Mouse (Mus musculus): ENCODE data around the gene Krt24. TPM values are rescaled to one million over a fixed set of nuclear protein-coding genes. Genes with fewer than 3 reads are reported as not detected.
"Not testable (repeated sequence)": the region's sequence is repeated elsewhere in the genome, so short reads cannot be mapped to it uniquely, and the experiment has no call there.

Krt24 gene
- polyA plus RNA-seq, 1 experiment from 2014 or later, result not detected

- DNase-seq (ENCODE audit: low spot score), result no peak
- Histone ChIP-seq H3K36me3 (replicated peaks) (no peaks in the 10 kb centered on the region), H3K9me3 (no peaks in the 10 kb centered on the region), H3K27me3 (replicated peaks; ENCODE audit: low read depth, poor library complexity, severe bottlenecking) (no peaks in the 10 kb centered on the region), H3K27ac (replicated peaks) (no peak overlapping the region), H3K4me3 (no peak overlapping the region), H3K4me1 (peaks cover 5% of the 10 kb centered on the region; the same call in 1 of the 2 replicates)
- WGBS, result 67% methylated on average over 3 of the region's 3 CpGs
Measured at GRCm38 (mm10) chr11:99250666-99251065, 34.4 kb downstream of the Krt24 start.

- no peak overlapping the region for H3K4me3 ChIP-seq
- whole genome bisulfite sequencing, result 60% methylated on average over 5 of the region's 5 CpGs
- H3K9me3 ChIP-seq, result no peaks in the 10 kb centered on the region
- no peak overlapping the region for H3K27ac ChIP-seq (replicated peaks)
- no peaks in the 10 kb centered on the region for H3K36me3 ChIP-seq (replicated peaks)
- peaks cover 5% of the 10 kb centered on the region; the same call in 1 of the 2 replicates for H3K4me1 ChIP-seq
- no peaks in the 10 kb centered on the region for H3K27me3 ChIP-seq (replicated peaks; ENCODE audit: low read depth, poor library complexity, severe bottlenecking)
- DNase-seq (ENCODE audit: low spot score), result no peak
Measured at GRCm38 (mm10) chr11:99250241-99250640, 34.8 kb downstream of the Krt24 start.

GRCm38 (mm10) chr11:99249115-99249514 lies 35.9 kb downstream of the Krt24 start:
- no peak overlapping the region for H3K27ac ChIP-seq (replicated peaks)
- peaks cover 7% of the 10 kb centered on the region for H3K4me1 ChIP-seq
- no peaks in the 10 kb centered on the region for H3K9me3 ChIP-seq
- H3K36me3 ChIP-seq (replicated peaks), result no peaks in the 10 kb centered on the region
- H3K4me3 ChIP-seq, result no peak overlapping the region
- DNase-seq (ENCODE audit: low spot score), result no peak
- WGBS, result 63% methylated on average over 4 of the region's 4 CpGs
- no peaks in the 10 kb centered on the region for H3K27me3 ChIP-seq (replicated peaks; ENCODE audit: low read depth, poor library complexity, severe bottlenecking)

- Histone ChIP-seq H3K4me3 (no peak overlapping the region), H3K4me1 (peaks cover 13% of the 10 kb centered on the region), H3K36me3 (replicated peaks) (no peaks in the 10 kb centered on the region), H3K9me3 (no peaks in the 10 kb centered on the region), H3K27ac (replicated peaks) (no peak overlapping the region), H3K27me3 (replicated peaks; ENCODE audit: low read depth, poor library complexity, severe bottlenecking) (no peaks in the 10 kb centered on the region)
- WGBS, result 95% methylated on average over 4 of the region's 4 CpGs
- DNase-seq (ENCODE audit: low spot score), result no peak
Measured at GRCm38 (mm10) chr11:99247916-99248315, 37.1 kb downstream of the Krt24 start.

GRCm38 (mm10) chr11:99244519-99244918 lies 40.5 kb downstream of the Krt24 start:
- H3K36me3 ChIP-seq (replicated peaks); H3K27ac ChIP-seq (replicated peaks); H3K4me1 ChIP-seq; H3K27me3 ChIP-seq (replicated peaks; ENCODE audit: low read depth, poor library complexity, severe bottlenecking); DNase-seq (ENCODE audit: low spot score); H3K9me3 ChIP-seq; H3K4me3 ChIP-seq: not testable (repeated sequence)
- WGBS, result 50% methylated on average over 3 of the region's 3 CpGs

GRCm38 (mm10) chr11:99243820-99244374 lies 41.2 kb downstream of the Krt24 start, which contains the start of gene Krt222:
Gene Krt222, minus strand, starts transcription at chr11:99244085.
- peak within 1 kb of the TSS; percentile 49 for H3K4me3 ChIP-seq

GRCm38 (mm10) chr11:99243200-99243819 lies 41.8 kb downstream of the Krt24 start:
- H3K4me1 ChIP-seq, result peaks cover 12% of the 10 kb centered on the region
- H3K36me3 ChIP-seq (replicated peaks), result no peaks in the 10 kb centered on the region
- H3K27me3 ChIP-seq (replicated peaks; ENCODE audit: low read depth, poor library complexity, severe bottlenecking), result no peaks in the 10 kb centered on the region
- WGBS, result 70% methylated on average over 3 of the region's 3 CpGs
- no peak overlapping the region; the same call in 1 of the 2 replicates for H3K27ac ChIP-seq (replicated peaks)
- no peak for DNase-seq (ENCODE audit: low spot score)
- no peaks in the 10 kb centered on the region for H3K9me3 ChIP-seq
- H3K4me3 ChIP-seq, result peak overlapping the region; percentile 49

More at GRCm38 (mm10) chr11:99243820-99244374, 41.2 kb downstream of the Krt24 start, which contains the start of gene Krt222:
- 7% methylated on average over 17 of the region's 17 CpGs for WGBS
- Histone ChIP-seq H3K27me3 (replicated peaks; ENCODE audit: low read depth, poor library complexity, severe bottlenecking) (no peaks in the 10 kb centered on the region), H3K36me3 (replicated peaks) (no peaks in the 10 kb centered on the region), H3K4me1 (peaks cover 8% of the 10 kb centered on the region), H3K27ac (replicated peaks) (peak within 1 kb of the TSS; percentile 30; the same call in 1 of the 2 replicates), H3K9me3 (no peaks in the 10 kb centered on the region)
- peak; percentile 30 for DNase-seq (ENCODE audit: low spot score)

GRCm38 (mm10) chr11:99242056-99242455 lies 43.0 kb downstream of the Krt24 start:
- DNase-seq (ENCODE audit: low spot score), result no peak
- H3K4me3 ChIP-seq, result no peak overlapping the region
- no peaks in the 10 kb centered on the region for H3K27me3 ChIP-seq (replicated peaks; ENCODE audit: low read depth, poor library complexity, severe bottlenecking)
- H3K4me1 ChIP-seq, result peaks cover 15% of the 10 kb centered on the region
- WGBS, result 81% methylated on average over 5 of the region's 5 CpGs
- no peak overlapping the region for H3K27ac ChIP-seq (replicated peaks)
- H3K9me3 ChIP-seq, result no peaks in the 10 kb centered on the region
- H3K36me3 ChIP-seq (replicated peaks), result no peaks in the 10 kb centered on the region

- DNase-seq (ENCODE audit: low spot score), result peak; percentile 28
- Histone ChIP-seq H3K36me3 (replicated peaks) (no peaks in the 10 kb centered on the region), H3K27ac (replicated peaks) (no peak overlapping the region), H3K9me3 (no peaks in the 10 kb centered on the region), H3K4me3 (no peak overlapping the region), H3K4me1 (peaks cover 7% of the 10 kb centered on the region), H3K27me3 (replicated peaks; ENCODE audit: low read depth, poor library complexity, severe bottlenecking) (no peaks in the 10 kb centered on the region)
- WGBS, result 65% methylated on average over 14 of the region's 14 CpGs
Measured at GRCm38 (mm10) chr11:99238468-99238867, 46.6 kb downstream of the Krt24 start.

GRCm38 (mm10) chr11:99231049-99231816 lies 53.8 kb downstream of the Krt24 start:
- DNase-seq (ENCODE audit: low spot score), result no peak
- 26% methylated on average over 15 of the region's 15 CpGs for WGBS
- peaks cover 26% of the 10 kb centered on the region for H3K4me1 ChIP-seq
- H3K9me3 ChIP-seq, result no peaks in the 10 kb centered on the region
- peak overlapping the region; percentile 100 for H3K27ac ChIP-seq (replicated peaks)
- H3K36me3 ChIP-seq (replicated peaks), result peaks cover 20% of the 10 kb centered on the region
- H3K4me3 ChIP-seq, result peak overlapping the region; percentile 93
- H3K27me3 ChIP-seq (replicated peaks; ENCODE audit: low read depth, poor library complexity, severe bottlenecking), result no peaks in the 10 kb centered on the region

GRCm38 (mm10) chr11:99230261-99231048 lies 54.6 kb downstream of the Krt24 start, which contains the start of gene Smarce1:
Gene Smarce1, minus strand, starts transcription at chr11:99231017.
- H3K9me3 ChIP-seq, result no peaks in the 10 kb centered on the region
- no peaks in the 10 kb centered on the region for H3K27me3 ChIP-seq (replicated peaks; ENCODE audit: low read depth, poor library complexity, severe bottlenecking)
- H3K27ac ChIP-seq (replicated peaks), result peak within 1 kb of the TSS; percentile 100
- H3K4me1 ChIP-seq, result peaks cover 26% of the 10 kb centered on the region
- H3K36me3 ChIP-seq (replicated peaks), result peaks cover 28% of the 10 kb centered on the region
- peak; percentile 87 for DNase-seq (ENCODE audit: low spot score)
- under 1% methylated on average over 87 of the region's 87 CpGs for WGBS
- H3K4me3 ChIP-seq, result peak within 1 kb of the TSS; percentile 93

Measured in embryonic facial prominence, embryonic 10.5 days (tissue).